In the genomic region with DNA sequence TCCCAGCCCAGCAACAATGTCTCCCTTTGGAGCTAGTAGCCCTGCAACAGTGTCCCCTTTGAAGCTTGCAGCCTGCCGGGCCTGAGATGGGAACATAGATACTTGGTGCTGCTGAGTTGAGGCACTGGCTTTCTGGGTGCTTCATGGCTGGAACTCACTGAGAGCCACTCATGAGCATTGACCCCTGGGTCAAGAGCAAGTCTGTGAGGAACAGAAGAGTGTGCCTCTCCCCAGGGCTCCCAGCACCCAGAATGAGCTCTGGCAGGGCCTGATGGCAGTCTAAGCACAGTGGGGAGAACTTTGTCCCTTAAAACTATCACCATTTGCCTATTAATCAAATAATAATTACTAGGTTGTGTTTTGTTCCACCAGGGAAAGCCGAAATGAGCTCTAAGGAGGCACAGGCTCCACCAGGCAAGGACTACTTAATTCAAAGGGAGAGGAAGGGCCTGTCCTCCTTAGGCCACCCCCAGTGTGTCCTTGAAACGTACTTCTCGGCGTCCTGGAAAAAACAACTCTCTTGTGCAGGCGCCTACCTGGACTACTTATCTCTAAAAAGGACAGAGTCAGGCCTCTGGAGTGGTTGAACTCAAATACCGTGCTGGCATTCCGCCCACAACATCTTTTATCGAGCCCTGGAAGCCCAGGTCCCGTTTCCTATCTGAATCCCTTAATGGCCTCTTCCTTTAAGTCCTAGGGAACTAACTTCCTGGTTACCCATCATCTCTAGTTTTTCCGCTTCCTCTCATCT, we compare ENCODE assay signal across 12 mouse cellular contexts. TPM values are rescaled to one million over a fixed set of nuclear protein-coding genes. Genes with fewer than 3 reads are reported as not detected.
DNase-seq lines count a peak whose midpoint lies in the region; ATAC-seq and TF ChIP-seq lines count a peak whose summit lies in the region.
"Had no signal": no experiment of that assay in that cellular context is flagged by ENCODE, and none has a peak within 500 bp of the region (broad histone marks: within the 10 kb centered on the region; RNA-seq: fewer than 3 reads in every experiment).

No protein-coding gene starts in this region.

- peak; percentile 14; the same call in 1 of the 2 replicates for ATAC-seq in intestine, embryonic 15.5 days
- ATAC-seq in intestine, postnatal 0 days = no peak
- ATAC-seq in kidney, embryonic 15.5 days (replicated peaks; ENCODE audit: low FRiP score) = no peak

- no peak overlapping the region for H3K4me3 ChIP-seq in intestine, embryonic 15.5 days (replicated peaks)
- H3K4me3 ChIP-seq in intestine, postnatal 0 days (ENCODE audit: low read depth, low read length) = no peak overlapping the region
- no peak overlapping the region for H3K4me3 ChIP-seq in kidney, embryonic 15.5 days (replicated peaks)
- H3K4me3 ChIP-seq: embryonic facial prominence, embryonic 12.5 days had no signal

- peak overlapping the region; percentile 48; the same call in 1 of the 2 replicates for H3K27ac ChIP-seq in intestine, embryonic 15.5 days
- H3K27ac ChIP-seq in intestine, postnatal 0 days (ENCODE audit: low read depth, low read length) = no peak overlapping the region
- peak overlapping the region; percentile 14; the same call in 1 of the 2 replicates for H3K27ac ChIP-seq in kidney, embryonic 15.5 days
- H3K27ac ChIP-seq: embryonic facial prominence, embryonic 12.5 days had no signal

- TF ChIP-seq CTCF in intestine, postnatal 0 days (IDR thresholded peaks at IDR 0.05; ENCODE audit: low read depth) = no peak

- no peaks in the 10 kb centered on the region for H3K36me3 ChIP-seq in intestine, embryonic 15.5 days
- H3K36me3 ChIP-seq in intestine, postnatal 0 days (ENCODE audit: control insufficient read depth, insufficient read depth) = no peaks in the 10 kb centered on the region
- no peaks in the 10 kb centered on the region for H3K36me3 ChIP-seq in kidney, embryonic 15.5 days
- H3K36me3 ChIP-seq: embryonic facial prominence, embryonic 12.5 days had no signal

- intact Hi-C loops in left cerebral cortex, postnatal 10 days (cut with DNase I) = no loop called here

- H3K9ac ChIP-seq in intestine, embryonic 15.5 days = no peak overlapping the region
- H3K9ac ChIP-seq in intestine, postnatal 0 days (ENCODE audit: low read depth, low read length) = no peak overlapping the region
- no peak overlapping the region for H3K9ac ChIP-seq in kidney, embryonic 15.5 days
- H3K9ac ChIP-seq: embryonic facial prominence, embryonic 12.5 days had no signal

- peaks cover 37% of the 10 kb centered on the region for H3K4me1 ChIP-seq in intestine, embryonic 15.5 days (replicated peaks)
- no peaks in the 10 kb centered on the region for H3K4me1 ChIP-seq in intestine, postnatal 0 days (replicated peaks; ENCODE audit: control insufficient read depth, insufficient read depth, low read length)
- H3K4me1 ChIP-seq in kidney, embryonic 15.5 days = peaks cover 53% of the 10 kb centered on the region

- no peak overlapping the region for H3K4me2 ChIP-seq in intestine, embryonic 15.5 days (replicated peaks)
- no peak overlapping the region for H3K4me2 ChIP-seq in intestine, postnatal 0 days (replicated peaks; ENCODE audit: low read depth)
- H3K4me2 ChIP-seq in kidney, embryonic 15.5 days = no peak overlapping the region
- H3K4me2 ChIP-seq: embryonic facial prominence, embryonic 12.5 days had no signal

- 60% methylated on average over 11 of the region's 11 CpGs for whole genome bisulfite sequencing in intestine, embryonic 15.5 days
- WGBS in intestine, postnatal 0 days = 39% methylated on average over 11 of the region's 11 CpGs
- 70% methylated on average over 11 of the region's 11 CpGs for WGBS in kidney, embryonic 15.5 days

- no peaks in the 10 kb centered on the region for H3K9me3 ChIP-seq in intestine, embryonic 15.5 days
- no peaks in the 10 kb centered on the region for H3K9me3 ChIP-seq in intestine, postnatal 0 days (ENCODE audit: control insufficient read depth)
- no peaks in the 10 kb centered on the region for H3K9me3 ChIP-seq in kidney, embryonic 15.5 days (replicated peaks)
- H3K9me3 ChIP-seq: embryonic facial prominence, embryonic 12.5 days had no signal

- no peaks in the 10 kb centered on the region for H3K27me3 ChIP-seq in intestine, embryonic 15.5 days (replicated peaks)
- H3K27me3 ChIP-seq in intestine, postnatal 0 days (replicated peaks; ENCODE audit: control insufficient read depth, insufficient read depth, low read length) = no peaks in the 10 kb centered on the region
- H3K27me3 ChIP-seq in kidney, embryonic 15.5 days = no peaks in the 10 kb centered on the region
- H3K27me3 ChIP-seq: embryonic facial prominence, embryonic 12.5 days had no signal

- DNase-seq in adrenal gland, adult (ENCODE audit: inconsistent age in 2 of 2, low spot score in 1 of 2) = peak; percentile 32 to 62
- no peak for DNase-seq in adrenal gland, adult 18-20 months (ENCODE audit: low spot score in 2 of 2)
- DNase-seq in lung, postnatal 4 days = peak; percentile 60 to 75
- DNase-seq in urinary bladder, adult 18-20 months (ENCODE audit: low spot score in 2 of 2) = no peak
- DNase-seq in left cerebral cortex, postnatal 10 days (ENCODE audit: extremely low spot score in 1 of 2, low spot score in 2 of 2) = no peak
- DNase-seq: adrenal gland, postnatal 36 days; cerebellum, adult 2 months; thymus, postnatal 4 days had no signal

RNA-seq across cellular contexts. Expression of a gene that starts 52.1 kb away (rescaled TPM):
- 10 to 100 TPM; 23.2 to 25.2 TPM for total RNA-seq in adrenal gland, adult 18-20 months (2021)
- 46.7 and 53.5 TPM in 2 replicates for polyA plus RNA-seq in intestine, embryonic 15.5 days (2015; fragmentation: Nextera tagmentation; extraction: Ambion mirVana)
- 32.3 and 35.4 TPM in 2 replicates for polyA plus RNA-seq in intestine, postnatal 0 days (2015; fragmentation: Nextera tagmentation; extraction: Ambion mirVana)
- 51.4 and 55.5 TPM in 2 replicates for polyA plus RNA-seq in kidney, embryonic 15.5 days (2015; fragmentation: Nextera tagmentation; extraction: Ambion mirVana)
- total RNA-seq in left cerebral cortex, postnatal 10 days (2021) = 10 to 100 TPM; 54.8 to 66.9 TPM

Comparison
In these comparisons a context has a peak if more than half of its experiments do, and no peak if none do; other contexts are left out.
1. DNase-seq: peak in adrenal gland, adult (2 of 2) and lung, postnatal 4 days (2 of 2); none in adrenal gland, adult 18-20 months (0 of 2), urinary bladder, adult 18-20 months (0 of 2) and left cerebral cortex, postnatal 10 days (0 of 2).